Mouse (Mus musculus) liver, adult 2 months (tissue): ENCODE measurements at regions not wholly inside any gene's neighbourhood (a gene's known extent, or its start where the extent isn't known, plus 50 kb on each side); places are given as distances from the start of the nearest gene placed in this dataset.

Source experiments
- CTCF ChIP-seq: fragments of 200-500 bp; IDR thresholded peaks from 2 replicates; pipeline ENCODE4 v1.5.1; 2011; ENCODE audit warnings: low read depth, low read length, control low read depth
- POLR2A ChIP-seq: fragments of 200-500 bp; IDR thresholded peaks from 2 replicates; pipeline ENCODE4 v1.6.1; 2011; ENCODE audit warnings: low read length, control low read depth; ENCODE audit not compliant: insufficient read depth; ENCODE audit errors: extremely low read depth

DNA sequence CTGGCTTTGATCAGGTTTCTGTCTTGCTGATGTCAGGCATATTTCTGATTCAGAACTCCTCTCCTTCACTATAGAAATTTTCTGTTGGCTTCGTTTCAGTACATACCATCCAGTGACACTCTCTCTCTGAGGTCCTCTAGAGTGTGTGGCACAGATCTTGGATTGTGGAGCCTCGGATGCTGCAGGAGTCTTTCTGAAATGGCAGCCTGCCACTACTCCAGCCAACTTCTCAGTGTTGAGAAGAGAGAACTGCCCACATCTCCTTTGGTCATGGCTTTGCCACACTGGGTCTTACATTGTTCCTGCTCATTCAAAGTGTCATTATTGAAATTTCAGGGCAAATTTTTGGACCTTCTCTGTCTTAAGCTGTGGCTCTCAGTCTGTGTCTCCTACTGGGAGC lies 172.4 kb upstream of the Rtl1 start:
- TF ChIP-seq CTCF = no peak
- TF ChIP-seq POLR2A = no peak
